Mouse (Mus musculus) heart, adult 18-20 months (tissue): Measurements from ENCODE around the gene Sh3rf3. TPM values are rescaled to one million over a fixed set of nuclear protein-coding genes. Genes with fewer than 3 reads are reported as not detected.
A peak's percentile ranks its signal among the peaks of the same experiment; 100 is the strongest.

ENCODE experiments used
- DNase-seq, 2 experiments: peaks; one replicate each; pipeline ENCODE4 v3.0.0; 2021 to 2022; ENCODE audit warnings: mixed read lengths in 1 of 2
- total RNA-seq, 2 experiments: library from RNA; stranded (reverse); gene quantifications; 2 replicates each; pipeline ENCODE4 v1.2.3; 2021

Gene Sh3rf3
- total RNA-seq, 2 experiments from 2014 or later, result 0.77 to 0.98 TPM

DNA sequence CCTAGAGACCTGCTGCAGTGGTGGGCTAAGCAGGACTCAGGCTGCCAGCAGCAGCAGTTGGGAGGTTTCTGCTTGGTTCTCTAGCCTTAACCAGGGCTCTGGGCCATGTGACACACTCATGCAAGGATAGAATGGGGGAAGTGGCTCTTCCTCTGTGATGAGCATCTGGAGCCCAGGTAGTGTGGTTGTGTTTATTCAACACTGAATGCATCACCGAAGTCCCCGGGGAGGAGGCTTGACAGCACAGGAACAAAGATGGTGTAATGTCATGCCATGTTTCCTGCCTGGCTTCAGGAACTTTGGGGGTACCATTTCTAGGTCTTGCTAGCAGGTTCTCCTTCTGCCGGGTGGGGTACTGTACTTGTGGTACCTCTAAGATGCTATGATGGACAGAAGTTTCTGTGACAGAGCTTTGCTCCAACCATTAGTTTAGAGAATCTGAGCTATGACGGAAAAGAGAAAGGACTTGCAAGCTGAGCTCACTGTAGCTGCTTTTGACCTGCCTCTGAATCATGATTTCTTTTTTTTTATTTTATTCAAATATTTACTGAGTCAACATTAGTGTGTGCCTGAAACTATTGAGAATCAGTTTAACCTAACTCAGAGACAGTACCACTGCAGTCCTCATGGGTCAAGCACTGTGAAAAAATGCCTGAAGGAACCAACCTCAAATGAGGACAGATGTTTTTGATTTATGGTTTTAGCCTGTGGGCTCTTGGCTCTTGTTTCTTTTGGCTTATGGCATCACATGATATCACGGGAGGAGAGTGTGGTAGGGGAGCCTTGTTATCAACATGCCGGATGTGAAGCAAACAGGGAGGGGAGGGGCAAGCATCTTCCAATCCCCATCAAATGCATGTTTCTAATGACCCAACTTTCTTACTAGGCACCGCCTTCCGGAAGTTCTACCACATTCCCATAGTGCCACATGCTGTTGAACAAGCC, 102.4 kb downstream of the Sh3rf3 start:
- DNase-seq, result peak in 1 of 2 experiments; percentile 10

DNA sequence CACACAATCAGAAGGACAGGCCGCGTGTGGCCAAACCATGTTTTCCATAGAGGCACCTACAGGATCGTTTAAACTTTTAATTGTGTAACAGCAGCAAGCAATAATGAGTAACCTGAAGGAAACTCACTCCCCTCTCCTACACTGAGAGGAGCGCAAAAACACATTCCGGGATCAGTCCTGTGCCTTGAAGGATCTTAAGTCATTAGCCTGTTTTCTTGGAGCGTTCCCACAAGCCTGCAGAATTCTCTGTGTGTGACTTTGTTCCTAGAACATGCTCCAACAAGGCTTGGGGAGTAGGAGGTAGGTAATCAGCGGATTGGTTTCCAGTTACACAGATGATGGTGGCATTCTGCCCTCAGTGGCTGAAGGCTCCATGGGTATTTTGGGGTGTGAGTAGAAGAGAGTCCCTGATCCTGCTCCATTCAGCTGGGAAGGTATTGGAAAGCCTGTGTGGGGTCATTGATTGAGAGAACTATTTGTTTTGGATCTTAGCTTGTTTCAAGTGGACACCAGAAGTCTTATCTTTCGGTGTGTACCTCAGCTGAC, 108.6 kb downstream of the Sh3rf3 start:
- DNase-seq, result no peak

DNA sequence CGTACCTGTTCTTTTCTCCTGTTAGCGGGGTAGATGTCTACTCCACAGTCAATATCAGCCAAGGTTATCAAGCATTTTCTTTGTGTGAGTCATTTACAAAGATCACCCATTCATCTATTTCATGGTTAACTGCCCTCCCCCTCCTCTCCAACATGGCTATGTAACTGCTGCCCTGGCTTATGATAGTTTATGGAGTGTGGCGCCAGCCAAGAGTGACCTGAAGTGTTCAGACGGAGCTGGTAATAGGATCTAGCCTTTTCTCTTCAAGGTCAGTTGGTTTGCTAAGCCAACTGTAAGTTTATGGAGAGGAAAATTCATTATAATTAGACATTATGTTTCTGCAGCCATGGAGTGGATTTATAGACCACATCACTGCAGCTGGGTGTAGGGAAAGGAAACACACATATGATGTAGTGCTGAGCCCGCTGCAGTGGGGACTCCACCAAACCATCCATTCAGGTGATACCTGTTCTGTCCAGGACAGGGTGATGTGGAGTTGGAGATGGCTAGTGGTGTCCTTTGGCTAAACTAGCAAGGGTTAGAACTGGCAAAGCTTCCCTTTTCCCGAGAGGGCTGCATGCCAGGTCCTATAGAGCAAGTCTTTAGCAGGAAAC, 109.2 kb downstream of the Sh3rf3 start:
- no peak for DNase-seq

DNA sequence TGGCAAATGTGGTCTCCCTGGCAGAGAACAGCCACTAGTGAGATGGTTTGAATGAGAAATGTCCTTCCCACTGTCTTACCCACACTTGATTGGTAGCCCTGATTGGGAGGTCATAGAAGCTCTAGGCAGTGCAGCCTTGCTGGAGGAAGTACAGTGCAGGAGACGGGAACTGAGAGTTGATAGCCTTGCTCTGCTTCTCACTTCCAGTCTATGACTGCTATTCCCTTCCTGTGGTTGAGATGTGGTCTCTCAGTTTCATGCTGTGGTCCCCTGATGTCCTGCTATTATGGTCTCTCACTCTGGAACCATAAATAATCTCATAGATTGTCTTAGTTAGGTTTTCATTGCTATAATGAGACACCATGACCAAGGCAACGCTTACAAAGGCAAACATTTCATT, 109.8 kb downstream of the Sh3rf3 start:
- no peak for DNase-seq

DNA sequence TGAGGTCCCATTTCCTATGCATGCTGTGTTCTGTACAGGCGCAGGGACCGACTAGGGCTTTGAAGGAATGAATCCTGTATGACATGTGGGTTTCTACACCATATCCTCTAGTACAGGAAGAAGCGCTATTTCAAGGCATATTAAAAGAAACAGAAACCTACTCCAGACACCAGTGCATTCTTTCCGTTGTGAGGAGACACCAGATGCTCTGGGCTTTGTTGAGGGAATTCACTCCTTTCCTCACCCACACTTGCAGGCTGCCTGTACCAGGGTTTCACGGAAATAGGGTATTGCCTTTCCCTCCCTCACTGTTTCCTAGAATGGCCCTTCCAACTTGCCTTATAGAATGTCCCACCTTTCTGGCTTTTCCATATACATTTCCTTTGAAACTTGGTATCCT, 113.4 kb downstream of the Sh3rf3 start:
- DNase-seq, result no peak

DNA sequence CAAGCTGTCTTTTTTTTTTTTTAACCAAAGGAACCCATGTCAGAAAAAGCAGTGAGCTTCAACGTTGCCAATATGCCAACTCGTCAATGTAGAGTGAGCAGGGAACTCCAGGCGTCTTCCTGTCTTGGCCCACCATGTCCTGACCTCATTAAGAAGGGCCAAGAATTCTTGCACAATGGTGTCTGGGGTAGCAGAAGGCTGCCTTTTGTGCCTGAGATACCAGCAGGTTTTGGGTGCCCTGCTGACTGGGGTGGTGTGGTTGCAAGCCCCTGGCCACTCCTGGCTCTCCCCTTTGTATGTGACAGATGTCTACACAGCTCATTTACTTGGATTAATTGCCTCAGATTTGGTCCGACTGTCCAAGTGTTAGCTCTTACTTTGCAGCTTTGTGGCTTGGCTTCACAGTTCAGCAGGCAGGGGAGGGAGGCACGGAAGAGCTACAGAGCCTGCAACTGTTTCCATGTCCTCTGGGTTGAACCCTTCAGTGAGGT, 115.8 kb downstream of the Sh3rf3 start:
- DNase-seq, result no peak

DNA sequence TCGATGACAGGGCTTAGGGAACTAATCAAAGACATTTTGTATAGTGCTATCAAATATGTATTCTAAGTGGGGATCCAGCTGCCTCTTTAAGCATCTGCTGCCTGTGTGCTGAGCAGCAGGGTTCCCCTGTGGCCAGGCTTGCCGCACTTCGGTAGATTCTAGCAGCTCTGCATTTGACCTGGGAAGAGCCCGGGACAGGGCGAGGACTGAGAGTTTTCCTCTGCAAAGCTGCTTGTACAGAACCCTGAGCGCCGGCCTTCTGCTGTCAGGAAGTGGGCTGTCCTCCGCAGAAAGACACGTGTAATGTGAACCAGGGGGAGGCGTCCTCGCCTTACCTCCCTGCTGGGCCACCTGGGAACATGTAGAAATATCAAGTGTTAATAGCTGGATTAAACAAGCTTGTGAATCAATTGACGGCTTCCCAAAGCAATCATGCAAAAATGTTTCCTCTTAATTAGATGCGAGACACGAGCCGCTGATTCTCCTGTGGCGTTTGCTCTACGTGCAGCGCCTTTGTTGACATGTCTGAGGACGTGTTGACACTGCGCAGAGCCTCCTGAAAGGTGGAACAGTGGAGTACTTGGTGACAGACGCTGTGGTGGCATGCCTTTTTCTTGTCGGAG, 119.1 kb downstream of the Sh3rf3 start:
- peak; percentile 37 to 43 for DNase-seq

DNA sequence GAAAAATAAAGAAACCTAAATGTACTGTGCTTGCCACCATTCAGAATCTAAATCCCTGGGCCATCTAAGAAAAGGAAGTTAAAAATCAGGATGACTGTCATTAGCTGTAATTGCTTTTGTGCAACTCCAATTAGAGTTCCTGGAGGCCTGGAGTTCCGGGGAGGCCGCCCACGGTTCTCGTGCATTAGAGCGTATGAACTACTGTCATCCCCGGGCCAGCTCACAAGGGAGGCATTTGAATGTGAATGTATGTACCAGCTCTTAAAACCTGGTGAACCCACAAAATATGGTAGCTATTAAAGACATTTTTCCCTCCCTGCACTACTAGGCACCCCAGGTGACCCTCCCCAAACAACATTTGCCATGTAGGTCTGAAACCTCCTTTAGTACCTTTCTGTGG, 122.4 kb downstream of the Sh3rf3 start:
- DNase-seq, result no peak

DNA sequence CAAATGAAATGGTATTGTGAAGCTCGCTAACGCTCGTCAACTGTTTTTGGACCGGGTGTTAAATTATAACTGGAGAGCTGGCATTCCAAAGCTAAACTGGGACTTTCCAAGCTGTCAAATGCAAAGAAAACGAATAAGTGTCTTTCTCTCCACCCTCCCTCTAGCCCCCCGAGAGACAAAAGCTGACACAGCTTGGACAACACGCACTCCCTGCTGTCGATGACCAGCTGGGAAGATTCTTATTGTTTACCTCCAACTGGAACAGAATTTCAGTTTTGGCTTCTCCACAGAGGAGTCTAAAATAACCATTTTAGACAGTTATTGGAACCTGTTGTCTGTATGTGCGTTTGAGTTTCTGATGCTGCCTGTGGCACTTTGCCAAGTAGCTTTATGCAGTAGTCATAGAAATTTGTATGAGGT, 123.3 kb downstream of the Sh3rf3 start:
- DNase-seq, result no peak

DNA sequence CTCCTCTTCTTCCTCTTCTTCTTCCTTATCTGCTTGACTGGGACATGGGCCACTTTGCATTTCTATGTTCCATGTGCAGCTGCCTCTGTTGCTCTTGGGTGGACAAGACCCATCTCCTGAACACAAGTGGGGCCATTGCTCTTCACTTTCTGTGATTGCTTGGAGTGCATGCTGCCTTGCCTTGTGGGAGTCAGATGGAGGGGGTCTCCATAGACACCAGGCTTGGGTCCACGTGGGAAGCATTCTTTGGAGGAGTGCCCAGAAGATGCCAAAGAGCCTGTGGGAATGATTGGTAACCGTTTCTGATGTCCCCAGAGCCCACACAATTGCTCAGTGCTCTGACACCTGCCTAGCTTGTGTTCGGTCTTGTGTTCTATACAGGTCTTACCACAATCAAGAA, 124.4 kb downstream of the Sh3rf3 start:
- DNase-seq, result no peak

DNA sequence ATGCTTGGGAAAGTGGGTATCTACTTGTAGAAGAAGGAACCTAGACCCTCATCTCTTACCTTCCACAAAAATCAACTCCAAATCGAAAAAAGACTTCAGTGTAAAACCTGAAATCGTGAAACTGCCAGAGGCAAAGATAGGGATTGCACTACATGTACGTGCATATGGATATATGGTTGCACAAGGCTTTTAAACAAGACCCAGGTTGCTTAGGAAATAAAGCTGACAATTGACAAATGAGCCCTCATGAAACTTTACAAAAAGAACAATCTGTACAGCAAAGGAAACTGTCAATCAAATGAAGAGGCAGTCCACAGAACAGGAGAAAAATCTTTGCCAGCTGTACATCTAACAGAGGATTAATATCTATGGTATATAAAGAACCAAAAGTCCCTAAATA, 129.7 kb downstream of the Sh3rf3 start:
- no peak for DNase-seq

DNA sequence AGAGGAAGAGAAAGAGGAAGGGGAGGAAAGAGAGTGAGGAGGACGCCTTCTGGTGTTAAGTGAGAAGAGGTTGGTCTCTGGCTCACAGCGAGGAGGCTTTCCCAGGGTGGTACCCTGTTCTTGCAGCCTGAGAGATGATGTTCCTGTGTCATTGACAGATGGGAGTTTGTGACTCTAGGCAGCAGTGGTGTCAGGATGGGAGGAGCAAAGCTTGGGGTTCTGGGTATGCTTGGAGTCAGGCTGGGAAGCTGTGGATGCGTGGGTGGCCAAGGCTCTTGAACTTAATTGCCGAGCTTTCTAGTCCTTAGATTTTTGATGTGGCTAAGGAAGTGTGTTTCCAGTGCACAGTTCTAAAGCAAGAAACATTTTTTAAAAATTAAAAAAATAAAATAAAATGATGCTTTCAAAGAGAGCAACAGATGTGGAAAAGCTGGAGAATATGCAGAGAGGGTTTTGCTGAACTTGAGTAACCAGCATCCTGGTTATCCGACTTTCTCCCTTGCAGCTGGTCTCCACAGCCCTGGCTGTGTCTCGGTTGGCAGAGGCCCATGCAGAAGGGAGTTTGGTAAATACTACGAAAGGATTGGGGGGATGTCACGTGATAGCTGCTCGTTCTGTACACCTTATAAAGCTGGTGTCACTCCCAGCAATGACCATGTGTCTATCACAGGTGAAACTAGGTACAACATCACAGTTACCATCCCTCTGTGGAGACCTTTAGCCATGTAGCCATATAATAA, 130.7 kb downstream of the Sh3rf3 start:
- peak; percentile 26 to 45 for DNase-seq

DNA sequence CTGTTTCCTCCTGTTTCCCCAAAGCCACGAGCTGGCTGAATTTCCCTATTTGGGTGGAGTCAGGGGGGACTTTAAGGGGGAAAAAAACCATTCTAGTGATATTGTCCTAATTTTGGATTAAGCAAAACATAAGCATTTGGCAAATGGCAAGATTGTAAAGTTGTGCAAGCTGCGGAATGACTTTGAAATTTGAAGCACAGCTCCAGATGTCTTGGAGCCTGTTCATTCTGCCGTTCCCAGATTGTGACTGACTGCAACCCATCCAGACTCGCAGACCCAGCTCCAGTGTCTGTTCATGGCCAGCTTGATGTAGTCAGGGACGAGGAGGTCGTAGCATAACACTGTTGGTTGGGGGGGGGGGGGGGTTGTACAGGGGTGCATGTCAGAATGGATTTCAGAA, 131.8 kb downstream of the Sh3rf3 start:
- peak; percentile 41 to 68 for DNase-seq

DNA sequence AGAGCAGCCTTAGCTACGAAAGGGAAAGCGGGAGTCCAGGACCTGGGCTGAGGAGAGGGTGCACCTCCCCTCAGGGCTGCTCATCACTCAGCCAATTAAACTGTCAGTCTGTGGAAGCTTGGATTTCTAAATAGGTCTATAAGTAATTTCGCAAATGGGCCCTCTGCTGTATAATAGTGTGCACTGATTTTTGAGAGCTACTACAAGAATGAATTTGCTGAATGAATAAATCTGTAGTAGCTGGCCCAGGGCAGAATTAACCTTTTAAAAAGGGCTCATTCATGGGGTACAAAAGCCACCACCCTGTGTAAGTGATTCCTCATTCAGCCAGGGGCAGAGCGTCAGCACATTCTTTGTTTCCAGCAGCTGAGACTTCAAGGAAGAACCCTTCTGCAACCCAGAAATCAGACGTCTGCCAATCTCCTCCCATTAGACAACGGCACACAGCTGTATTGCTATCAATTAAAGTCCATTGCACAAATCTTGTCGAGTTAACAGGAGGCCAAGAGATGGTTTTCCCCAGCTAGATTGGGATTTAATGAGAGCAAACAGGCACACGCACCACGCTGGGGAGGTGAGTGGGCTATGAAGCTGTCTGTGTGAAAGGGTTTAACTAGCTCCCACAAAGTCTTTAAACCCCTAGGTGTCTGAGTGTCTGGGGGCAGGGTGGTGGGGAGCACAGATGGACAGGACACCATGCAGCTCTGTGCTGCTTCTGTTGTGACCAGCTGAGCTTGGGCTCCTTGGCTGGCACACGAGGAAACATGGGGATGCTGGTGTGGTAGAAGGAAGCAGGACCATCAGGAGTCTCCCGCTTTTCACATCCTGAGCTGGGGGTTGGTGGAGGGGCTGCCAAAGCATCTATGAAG, 136.8 kb downstream of the Sh3rf3 start:
- DNase-seq, result peak in 1 of 2 experiments; percentile 13

DNA sequence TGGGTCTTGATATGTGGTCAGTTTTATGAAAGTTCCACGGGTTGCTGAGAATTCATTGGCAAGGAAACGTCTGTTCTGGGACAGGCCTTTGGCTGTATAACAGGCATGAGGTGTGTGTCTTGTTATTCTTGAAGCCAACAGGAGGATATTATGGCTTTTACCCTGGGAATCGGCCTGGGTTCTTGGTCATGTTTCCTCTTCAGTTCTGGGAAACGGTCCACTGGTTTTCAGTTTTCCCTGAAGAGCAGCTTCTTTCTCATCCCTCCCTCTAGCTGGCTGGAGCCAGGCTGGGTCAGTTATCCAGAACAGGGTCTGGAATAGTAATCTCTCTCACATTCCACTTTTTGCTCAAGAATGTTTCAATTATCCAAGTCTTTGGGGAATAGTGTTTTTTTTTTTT, 147.0 kb downstream of the Sh3rf3 start:
- DNase-seq, result peak; percentile 37 to 64

DNA sequence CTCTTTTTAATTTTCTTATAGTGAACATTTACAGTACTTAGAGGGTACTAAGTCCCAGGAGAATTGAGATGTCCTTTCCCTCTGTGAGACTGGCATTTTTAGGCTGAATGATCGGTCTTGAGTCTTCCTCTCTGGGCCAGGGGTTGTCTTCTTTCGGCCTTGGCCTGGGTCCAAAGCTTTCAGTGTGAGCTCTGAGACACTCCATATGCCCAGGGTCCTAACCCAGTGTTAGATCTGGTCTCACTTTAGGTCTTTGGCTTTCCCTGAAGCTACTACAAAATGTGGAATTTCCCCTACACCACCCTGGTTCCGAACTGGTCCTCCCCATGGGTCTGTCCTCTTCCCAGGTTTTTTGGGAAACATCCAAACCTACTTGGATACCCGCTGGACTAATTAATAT, 155.1 kb downstream of the Sh3rf3 start:
- no peak for DNase-seq

DNA sequence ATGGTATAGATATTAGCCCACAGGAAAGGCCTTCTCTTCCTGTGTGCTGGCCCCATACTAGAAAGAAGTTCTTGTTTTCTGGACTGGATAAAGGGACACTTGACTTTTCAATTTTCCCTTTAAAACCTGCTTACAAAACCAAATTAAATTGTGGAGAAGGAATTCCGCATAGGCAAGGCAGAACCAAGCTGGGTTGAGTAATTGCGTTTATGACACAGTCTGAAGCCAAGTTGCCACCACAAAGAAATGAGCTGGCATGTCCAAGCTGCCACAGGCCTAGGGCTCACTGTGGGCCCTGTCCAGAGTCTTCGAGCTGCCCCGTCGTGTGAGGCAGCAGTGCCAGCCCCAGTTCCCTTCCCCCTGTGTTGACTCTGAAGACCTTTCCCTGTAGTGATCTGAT, 156.2 kb downstream of the Sh3rf3 start:
- no peak for DNase-seq

DNA sequence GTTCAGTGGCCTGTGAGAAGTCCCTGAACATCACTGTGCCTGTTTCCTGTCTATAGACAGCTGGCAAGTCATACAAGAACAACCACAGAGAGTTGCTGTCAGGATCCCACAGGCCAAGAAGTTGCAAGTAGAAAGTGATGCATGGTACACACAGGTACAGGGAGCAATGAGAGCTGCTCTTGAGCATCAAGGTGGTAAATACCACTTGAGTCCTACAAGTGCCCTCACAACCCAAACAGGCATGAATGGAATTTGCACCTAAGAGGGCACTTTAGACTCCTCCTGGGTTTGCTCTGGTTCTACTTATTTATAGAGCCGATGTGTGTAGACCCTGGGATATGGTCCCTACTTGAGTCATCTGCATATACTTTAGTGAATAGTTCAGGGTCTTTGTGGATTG, 159.0 kb downstream of the Sh3rf3 start:
- no peak for DNase-seq

DNA sequence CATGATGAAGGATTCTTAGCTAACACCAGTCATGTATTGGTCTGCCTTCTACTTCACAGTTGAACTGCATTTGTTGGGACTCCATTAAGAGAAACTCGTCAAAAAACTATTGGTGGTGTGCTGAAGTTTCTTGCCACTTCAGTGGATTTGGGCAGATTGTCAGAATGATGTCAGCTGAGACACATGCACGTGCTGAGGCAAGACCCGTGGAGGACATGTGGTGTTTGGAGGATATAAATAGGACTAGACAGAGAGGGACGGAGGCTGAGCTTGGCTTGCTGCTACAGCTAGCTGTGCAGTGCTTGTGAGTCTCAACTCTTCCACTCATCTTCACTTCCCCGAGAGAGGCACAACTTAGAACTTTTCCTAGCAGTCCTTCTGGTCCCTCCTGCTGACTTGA, 161.0 kb downstream of the Sh3rf3 start:
- no peak for DNase-seq

DNA sequence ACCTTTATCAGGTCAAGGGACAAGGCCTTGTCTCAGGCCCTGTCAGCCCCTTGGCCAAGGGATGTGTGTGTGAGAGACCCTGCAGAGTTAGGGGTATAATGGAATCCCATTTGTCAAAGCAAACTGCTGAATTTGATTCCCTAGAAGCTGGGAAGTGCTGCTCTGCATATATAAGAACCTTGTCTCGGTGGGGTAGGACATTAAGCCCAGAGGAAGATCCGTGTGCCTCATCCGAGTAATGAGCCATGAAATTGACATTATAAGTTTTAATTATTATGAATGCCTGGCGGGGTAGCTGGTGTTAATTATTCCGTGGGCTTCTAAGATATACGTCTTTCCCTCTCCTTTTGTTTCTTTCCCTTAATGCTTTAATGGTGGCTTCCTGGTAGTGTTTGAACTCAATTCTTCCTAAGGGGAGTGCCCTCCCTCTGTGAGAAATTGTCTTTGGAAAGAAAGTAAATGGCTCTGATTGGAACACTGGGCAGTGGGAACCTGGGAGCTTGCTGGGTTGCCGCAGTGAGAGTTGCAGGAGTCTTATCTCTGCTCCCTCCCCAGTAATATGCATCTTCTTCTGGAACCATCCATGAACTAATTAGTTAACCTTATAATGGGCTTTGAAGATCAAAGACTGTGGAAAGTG, 166.3 kb downstream of the Sh3rf3 start:
- DNase-seq, result no peak
